Mouse (Mus musculus) B cell, adult (primary cell): ENCODE data around the gene Mrpl22. TPM values are rescaled to one million over a fixed set of nuclear protein-coding genes. Genes with fewer than 3 reads are reported as not detected.

Experiments used
- total RNA-seq: library from RNA; stranded (reverse); gene quantifications from 4 replicates; pipeline ENCODE4 v1.2.4, GENCODE M21; 2023; ENCODE audit not compliant: inconsistent age

The Mrpl22 gene
- 19.3 to 27.3 TPM (median 23.6 TPM) in 4 replicates for total RNA-seq

DNA sequence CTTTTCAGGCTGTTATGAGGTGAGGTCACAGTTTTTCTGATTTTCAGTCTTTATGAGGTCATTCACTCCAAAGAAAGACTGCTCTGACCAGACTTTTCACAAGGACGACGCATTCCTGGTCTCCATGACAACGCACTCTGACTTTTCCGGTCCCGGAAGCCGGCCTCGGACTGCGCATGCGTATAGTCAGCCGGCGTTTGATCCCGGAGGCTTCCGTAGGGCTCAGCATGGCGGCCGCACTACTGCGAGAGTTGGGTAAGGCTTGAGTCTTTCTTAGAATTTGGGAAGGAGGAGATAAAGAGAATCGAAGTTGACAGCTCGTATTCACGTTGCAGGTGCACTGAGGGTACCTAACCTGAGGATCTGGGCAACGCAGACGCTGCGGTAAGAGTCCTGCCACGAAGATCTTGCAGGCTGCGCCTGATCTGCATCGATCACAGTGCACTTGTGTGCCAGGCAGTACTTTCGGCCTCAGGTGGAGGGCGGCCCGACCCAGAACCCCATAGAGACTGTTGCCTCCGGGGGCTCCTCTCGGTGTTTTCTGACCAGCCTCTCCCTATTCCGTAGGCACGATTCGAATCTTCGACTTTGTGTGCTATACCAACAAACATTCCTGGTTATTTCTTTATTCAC is at the start of gene Mrpl22:
Gene Mrpl22 (plus strand): TSS at position 203 of the 633 bp plus-strand sequence.

DNA sequence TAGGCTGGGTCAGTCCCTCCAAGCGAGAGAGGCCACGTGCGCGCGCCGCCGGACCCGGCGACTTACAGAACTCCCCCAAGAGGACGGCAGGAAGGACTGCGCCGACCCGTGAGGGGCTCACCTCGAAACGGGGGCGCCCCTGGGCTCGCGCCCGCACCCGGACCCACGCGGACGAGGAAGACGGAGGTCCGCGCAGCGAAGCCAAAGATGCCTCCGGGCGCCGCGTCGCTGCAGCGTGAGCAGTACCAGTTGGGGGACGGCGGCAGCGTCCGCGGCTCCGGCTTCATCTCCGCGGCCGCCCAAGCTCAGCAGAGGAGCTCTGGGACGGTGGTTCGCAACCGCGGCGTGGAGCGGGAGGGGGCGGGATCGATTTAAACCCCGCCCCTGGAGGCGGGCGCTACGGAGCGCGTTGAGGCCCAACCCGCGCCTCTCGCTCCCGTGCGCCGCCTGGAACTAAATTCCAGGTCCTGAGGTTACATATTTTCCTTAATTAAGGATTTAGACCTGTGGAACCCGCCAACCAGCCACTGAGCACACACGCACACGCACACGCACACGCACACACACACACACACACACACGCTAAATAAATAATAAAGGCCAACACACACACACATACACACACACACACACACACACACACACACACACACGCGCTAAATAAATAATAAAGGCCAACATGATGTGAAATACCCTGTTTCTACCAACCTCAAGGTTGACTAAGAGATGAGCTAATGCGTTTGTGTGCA is 3.1 kb upstream of the Mrpl22 start, which contains the start of gene Gemin5:
Gene Gemin5 (minus strand): TSS at position 373 of the 749 bp plus-strand sequence.

DNA sequence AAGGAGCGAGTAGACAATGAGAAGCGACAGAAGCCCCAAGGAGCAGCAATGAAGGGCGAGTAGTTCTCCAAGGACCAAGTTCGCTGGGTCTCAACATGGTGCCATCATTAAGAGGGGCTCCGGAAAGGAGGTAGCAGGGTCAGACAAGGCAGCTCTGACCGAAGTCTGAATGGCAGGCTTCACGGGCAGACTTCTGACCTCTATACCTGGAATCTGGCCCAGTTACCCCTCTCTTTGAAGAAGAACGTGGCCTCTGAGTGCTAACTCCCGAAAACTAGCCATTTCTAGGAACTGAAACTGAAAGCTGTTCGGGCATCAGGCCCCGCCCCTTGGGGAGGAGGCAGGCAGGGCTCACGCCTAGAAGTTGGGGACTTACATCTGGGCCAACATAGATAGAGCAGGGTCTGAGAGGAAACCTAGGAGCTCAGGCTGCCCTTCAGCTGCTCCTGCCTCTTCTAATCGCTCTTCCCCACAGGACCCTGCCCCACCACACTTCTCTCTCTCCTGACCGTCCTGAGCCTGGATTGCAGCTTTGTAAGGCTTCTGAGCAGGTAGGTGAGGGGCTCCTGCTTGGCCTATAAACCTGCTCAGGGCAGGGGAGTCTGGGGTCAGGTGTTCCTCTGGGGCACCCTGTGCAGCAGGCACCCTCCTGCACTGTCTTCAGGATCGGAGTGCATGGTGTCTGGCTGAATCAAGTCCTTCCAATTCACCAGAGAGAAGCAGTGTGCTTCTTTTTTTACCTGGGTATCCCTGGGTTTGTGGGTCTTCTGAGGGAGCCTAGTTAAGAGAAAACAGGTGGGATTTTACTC is 28.0 kb downstream of the Mrpl22 start, which contains the start of the genes Igtp and Irgm2:
Gene Igtp (plus strand): TSS at position 328 of the 809 bp plus-strand sequence.
Gene Irgm2 (plus strand): TSS at position 390 of the 809 bp plus-strand sequence.

Other genes with a start within 250 kb of the Mrpl22 start
- 94.1 to 102 TPM (median 95.3 TPM) in 4 replicates for gene Larp1, start 162.6 kb upstream of the Mrpl22 start, total RNA-seq
- not detected in 4 replicates for gene Gm12248, start 78.5 kb upstream of the Mrpl22 start, total RNA-seq
- 60.1 to 62.6 TPM (median 60.8 TPM) in 4 replicates for gene Cnot8, start 67.5 kb upstream of the Mrpl22 start, total RNA-seq
- gene Gemin5, start 3.1 kb upstream of the Mrpl22 start, total RNA-seq: 19.0 to 25.7 TPM (median 23.6 TPM) in 4 replicates
- 17.1 to 20.3 TPM (median 19.2 TPM) in 4 replicates for gene Igtp, start 27.9 kb downstream of the Mrpl22 start, total RNA-seq
- 7.3 to 12.0 TPM (median 8.3 TPM) in 4 replicates for gene Irgm2, start 28.0 kb downstream of the Mrpl22 start, total RNA-seq
- not detected in 4 replicates for gene 4930438A08Rik, start 103.1 kb downstream of the Mrpl22 start, total RNA-seq
- gene Zfp692, start 135.4 kb downstream of the Mrpl22 start, total RNA-seq: 29.9 to 31.8 TPM (median 30.8 TPM) in 4 replicates
- gene Zfp672, start 158.7 kb downstream of the Mrpl22 start, total RNA-seq: 26.9 to 29.1 TPM (median 27.9 TPM) in 4 replicates
- 20.2 to 31.2 TPM (median 22.2 TPM) in 4 replicates for gene Sh3bp5l, start 159.1 kb downstream of the Mrpl22 start, total RNA-seq
- gene Lypd8, start 207.4 kb downstream of the Mrpl22 start, total RNA-seq: not detected in 4 replicates
- not detected in 4 replicates for gene 1810065E05Rik, start 249.4 kb downstream of the Mrpl22 start, total RNA-seq